Mouse (Mus musculus) cortical plate, adult 2 months (tissue): ENCODE results near the gene Klhl29.

ENCODE experiments used
- CTCF ChIP-seq: fragments of 200-500 bp; IDR thresholded peaks from 2 replicates; pipeline ENCODE4 v1.5.1; 2011; ENCODE audit warnings: mild to moderate bottlenecking, control low read depth, low read length; ENCODE audit not compliant: insufficient read depth; ENCODE audit errors: extremely low read depth
- POLR2A ChIP-seq: fragments of 200-500 bp; IDR thresholded peaks from 2 replicates; pipeline ENCODE4 v1.6.1; 2011; ENCODE audit warnings: mild to moderate bottlenecking, low read length, control low read depth; ENCODE audit not compliant: insufficient read depth; ENCODE audit errors: extremely low read depth

GRCm38 (mm10) chr12:5203385-5203784 is 172.1 kb downstream of the Klhl29 start:
- TF ChIP-seq CTCF (no peak), POLR2A (no peak)
